Mouse (Mus musculus) liver, embryonic 14.5 days (tissue): Measurements from ENCODE around the gene Accs. TPM values are rescaled to one million over a fixed set of nuclear protein-coding genes. Genes with fewer than 3 reads are reported as not detected.

Experiments
- ATAC-seq: fragments of 200-750 bp; cut with Nextera tagmentation; 2 replicates; pipeline ENCODE4 v1.8.0; 2017; ENCODE audit warnings: moderate number of reproducible peaks, mild to moderate bottlenecking, moderate library complexity; ENCODE audit not compliant: insufficient read depth
- DNase-seq, 3 experiments: peaks; one replicate each; pipeline ENCODE4 v3.0.0-alpha.2; 2012 to 2013; ENCODE audit warnings: low read depth in 3 of 3, low spot score in 3 of 3
- H3K27ac ChIP-seq: fragments of 300-500 bp; sonication (generic); 2 replicates; pipeline ENCODE4 v1.5.1; 2014; ENCODE audit warnings: moderate library complexity, mild to moderate bottlenecking, control low read depth, inconsistent platforms
- H3K27me3 ChIP-seq: fragments of 300-500 bp; sonication (generic); 2 replicates; pipeline ENCODE4 v1.6.1; 2014; ENCODE audit warnings: mild to moderate bottlenecking, low read length, moderate library complexity; ENCODE audit not compliant: control insufficient read depth, insufficient read depth
- H3K36me3 ChIP-seq: fragments of 300-500 bp; sonication (generic); replicated peaks from 2 replicates; pipeline ENCODE4 v1.6.1; 2014; ENCODE audit warnings: low read depth; ENCODE audit not compliant: control insufficient read depth, insufficient read depth
- H3K4me1 ChIP-seq, 2 experiments: fragments of 200-500 bp in 1 of 2; fragments of 300-500 bp in 1 of 2; sonication (generic) in 1 of 2; replicated peaks; 2 replicates each; pipeline ENCODE4 v1.6.1; 2012 to 2014; ENCODE audit warnings: antibody characterized with exemption in 1 of 2, inconsistent platforms in 1 of 2, low read length in 1 of 2; ENCODE audit not compliant: control insufficient read depth in 2 of 2, insufficient read depth in 2 of 2
- H3K4me2 ChIP-seq: fragments of 300-500 bp; sonication (generic); 2 replicates; pipeline ENCODE4 v1.6.1; 2014; ENCODE audit warnings: low read depth, mild to moderate bottlenecking, control low read depth, moderate library complexity
- H3K4me3 ChIP-seq, 2 experiments: fragments of 200-500 bp in 1 of 2; fragments of 300-500 bp in 1 of 2; sonication (generic) in 1 of 2; 2 replicates each; pipeline ENCODE4 v1.5.1; 2012 to 2014; ENCODE audit warnings: low read depth in 2 of 2, low read length in 2 of 2, mild to moderate bottlenecking in 2 of 2, control low read depth in 1 of 2, inconsistent platforms in 1 of 2, moderate library complexity in 1 of 2; ENCODE audit not compliant: insufficient read depth in 1 of 2
- H3K9ac ChIP-seq: fragments of 300-500 bp; sonication (generic); replicated peaks from 2 replicates; pipeline ENCODE4 v1.6.1; 2014; ENCODE audit warnings: mild to moderate bottlenecking, control low read depth, moderate library complexity
- H3K9me3 ChIP-seq: fragments of 300-500 bp; sonication (generic); 2 replicates; pipeline ENCODE4 v1.6.1; 2016; ENCODE audit warnings: low read length, mixed read lengths; ENCODE audit not compliant: control insufficient read depth
- CTCF ChIP-seq: IDR thresholded peaks from 2 replicates; pipeline ENCODE4 v1.5.1; 2016; ENCODE audit warnings: antibody characterized with exemption, low read depth, control low read depth
- EP300 ChIP-seq: IDR thresholded peaks from 2 replicates; pipeline ENCODE4 v1.6.1; 2016; ENCODE audit warnings: antibody characterized with exemption, low read depth
- WGBS: fragments of 180-500 bp; shearing (Covaris S2); extraction: QIAGEN DNeasy Blood & Tissue Kit; methylation state at CpG from one replicate; pipeline ENCODE4 v1.1.7; 2014; ENCODE audit not compliant: insufficient replicate concordance; 5-methylcytosine and 5-hydroxymethylcytosine counted together
- polyA plus RNA-seq, 2 experiments: library from polyadenylated mRNA; depleted of rRNA in 1 of 2; stranded (reverse) in 1 of 2; unstranded in 1 of 2; fragments of >200 nt; fragmentation: Nextera tagmentation in 1 of 2; extraction: Ambion mirVana in 1 of 2; gene quantifications; 2 replicates each; pipeline versions ENCODE4 v1.2.1 to v1.2.3; 2012 to 2014

The Accs gene
- polyA plus RNA-seq, 2 experiments, result 0.88 to 1.5 TPM

- Histone ChIP-seq H3K27me3 (no peaks in the 10 kb centered on the region), H3K4me3 (no peak overlapping the region), H3K9me3 (no peaks in the 10 kb centered on the region), H3K36me3 (no peaks in the 10 kb centered on the region), H3K27ac (no peak overlapping the region), H3K4me2 (no peak overlapping the region), H3K4me1 (no peaks in the 10 kb centered on the region; a peak in 1 of 4 replicates), H3K9ac (no peak overlapping the region)
- ATAC-seq (no peak), DNase-seq (no peak)
- 60% methylated on average over 7 of the region's 7 CpGs for WGBS
- no peak for TF ChIP-seq EP300
These were observed 22.5 kb upstream of the Accs start for GRCm38 (mm10) chr2:93872257-93872656.

GRCm38 (mm10) chr2:93871411-93871925 is 21.7 kb upstream of the Accs start:
- Histone ChIP-seq H3K27me3 (no peaks in the 10 kb centered on the region), H3K9ac (no peak overlapping the region), H3K9me3 (no peaks in the 10 kb centered on the region), H3K27ac (no peak overlapping the region), H3K4me2 (no peak overlapping the region), H3K4me1 (no peaks in the 10 kb centered on the region; a peak in 1 of 4 replicates), H3K36me3 (no peaks in the 10 kb centered on the region), H3K4me3 (no peak overlapping the region)
- no peak for DNase-seq
- no peak for TF ChIP-seq CTCF
- no peak for TF ChIP-seq EP300
- WGBS, result 77% methylated on average over 4 of the region's 4 CpGs
- no peak for ATAC-seq

- no peak overlapping the region for H3K9ac ChIP-seq
- DNase-seq (peak in 1 of 3 experiments; percentile 14), ATAC-seq (no peak)
- H3K36me3 ChIP-seq, result no peaks in the 10 kb centered on the region
- H3K4me3 ChIP-seq, result no peak overlapping the region
- no peaks in the 10 kb centered on the region; a peak in 1 of 4 replicates for H3K4me1 ChIP-seq
- 27% methylated on average over 4 of the region's 4 CpGs for WGBS
- TF ChIP-seq CTCF, result peak; percentile 54
- no peak for TF ChIP-seq EP300
- H3K9me3 ChIP-seq, result no peaks in the 10 kb centered on the region
- H3K27ac ChIP-seq, result no peak overlapping the region
- H3K27me3 ChIP-seq, result no peaks in the 10 kb centered on the region
- H3K4me2 ChIP-seq, result no peak overlapping the region
These were observed 21.1 kb upstream of the Accs start for GRCm38 (mm10) chr2:93870842-93871241.

GRCm38 (mm10) chr2:93869107-93869600 is 19.4 kb upstream of the Accs start, which contains the start of gene Accsl:
TSS of gene Accsl (minus strand) at chr2:93869157.
- TF ChIP-seq EP300, result no peak
- no peak for TF ChIP-seq CTCF
- no peaks in the 10 kb centered on the region for H3K36me3 ChIP-seq
- H3K9me3 ChIP-seq, result no peaks in the 10 kb centered on the region
- no peak within 1 kb of the TSS for H3K4me3 ChIP-seq
- DNase-seq (no peak), ATAC-seq (no peak)
- no peak within 1 kb of the TSS for H3K4me2 ChIP-seq
- no peaks in the 10 kb centered on the region for H3K27me3 ChIP-seq
- H3K9ac ChIP-seq, result no peak within 1 kb of the TSS
- H3K27ac ChIP-seq, result no peak within 1 kb of the TSS
- no peaks in the 10 kb centered on the region; a peak in 1 of 4 replicates for H3K4me1 ChIP-seq
- 53% methylated on average over 7 of the region's 7 CpGs for WGBS

- H3K27me3 ChIP-seq, result no peaks in the 10 kb centered on the region
- H3K27ac ChIP-seq, result no peak overlapping the region
- no peak for DNase-seq
- H3K4me1 ChIP-seq, result no peaks in the 10 kb centered on the region; a peak in 1 of 4 replicates
- no peak for ATAC-seq
- no peaks in the 10 kb centered on the region for H3K36me3 ChIP-seq
- H3K4me2 ChIP-seq, result no peak overlapping the region
- TF ChIP-seq CTCF (peak; percentile 19; the same call in 1 of the 2 replicates), EP300 (no peak)
- H3K4me3 ChIP-seq, result no peak overlapping the region
- no peak overlapping the region for H3K9ac ChIP-seq
- 65% methylated on average over 11 of the region's 11 CpGs for WGBS
- no peaks in the 10 kb centered on the region for H3K9me3 ChIP-seq
These were observed 18.8 kb upstream of the Accs start for GRCm38 (mm10) chr2:93868566-93868965.
